Mouse (Mus musculus) heart, postnatal 0 days (tissue): ENCODE measurements around the gene Baz1a. TPM values are rescaled to one million over a fixed set of nuclear protein-coding genes. Genes with fewer than 3 reads are reported as not detected.
"Not testable (repeated sequence)": the region's sequence is repeated elsewhere in the genome, so short reads cannot be mapped to it uniquely, and the experiment has no call there.

Experiments
- ATAC-seq: fragments of 200-750 bp; cut with Nextera tagmentation; 2 replicates; pipeline ENCODE4 v1.8.0; 2017; ENCODE audit warnings: low read depth, moderate number of reproducible peaks, moderate library complexity; ENCODE audit not compliant: insufficient read depth
- DNase-seq: peaks from one replicate; pipeline ENCODE4 v3.0.0-alpha.2; 2016; ENCODE audit warnings: low spot score
- H3K27ac ChIP-seq: fragments of 300-500 bp; sonication (generic); 2 replicates; pipeline ENCODE4 v1.5.1; 2014; ENCODE audit warnings: low read depth, mild to moderate bottlenecking
- H3K27me3 ChIP-seq: fragments of 300-500 bp; sonication (generic); 2 replicates; pipeline ENCODE4 v1.6.1; 2014; ENCODE audit warnings: low read length, mixed read lengths; ENCODE audit not compliant: control insufficient read depth, insufficient read depth
- H3K36me3 ChIP-seq: fragments of 300-500 bp; sonication (generic); replicated peaks from 2 replicates; pipeline ENCODE4 v1.6.1; 2014; ENCODE audit warnings: low read length, mixed read lengths; ENCODE audit not compliant: control insufficient read depth, insufficient read depth
- H3K4me1 ChIP-seq: fragments of 300-500 bp; sonication (generic); 2 replicates; pipeline ENCODE4 v1.6.1; 2014; ENCODE audit warnings: antibody characterized with exemption; ENCODE audit not compliant: control insufficient read depth, insufficient read depth
- H3K4me2 ChIP-seq: fragments of 300-500 bp; sonication (generic); 2 replicates; pipeline ENCODE4 v1.6.1; 2014; ENCODE audit warnings: low read depth, mild to moderate bottlenecking, low read length, moderate library complexity
- H3K4me3 ChIP-seq: fragments of 300-500 bp; sonication (generic); 2 replicates; pipeline ENCODE4 v1.5.1; 2014; ENCODE audit warnings: low read depth, low read length
- H3K9ac ChIP-seq: fragments of 300-500 bp; sonication (generic); replicated peaks from 2 replicates; pipeline ENCODE4 v1.6.1; 2014; ENCODE audit warnings: low read depth, low read length, mixed read lengths
- H3K9me3 ChIP-seq: fragments of 300-500 bp; sonication (generic); replicated peaks from 2 replicates; pipeline ENCODE4 v1.6.1; 2016; ENCODE audit warnings: low read length; ENCODE audit not compliant: control insufficient read depth
- CTCF ChIP-seq: IDR thresholded peaks from 2 replicates; pipeline ENCODE4 v1.5.1; 2016; ENCODE audit warnings: antibody characterized with exemption, control low read depth, low read depth
- EP300 ChIP-seq: IDR thresholded peaks from 2 replicates; pipeline ENCODE4 v1.6.1; 2016; ENCODE audit warnings: antibody characterized with exemption, low read depth
- WGBS: fragments of 180-500 bp; shearing (Covaris S2); extraction: QIAGEN DNeasy Blood & Tissue Kit; methylation state at CpG from one replicate; pipeline ENCODE4 v1.1.7; 2014; 5-methylcytosine and 5-hydroxymethylcytosine counted together
- polyA plus RNA-seq: library from polyadenylated mRNA; unstranded; fragments of >200 nt; fragmentation: Nextera tagmentation; extraction: Ambion mirVana; gene quantifications from 2 replicates; pipeline ENCODE4 v1.2.1, GENCODE M21; 2015
- total RNA-seq: library from RNA; depleted of rRNA; stranded (reverse); fragments of >200 nt; gene quantifications from 2 replicates; pipeline ENCODE4 v1.2.3, GENCODE M21; 2014; ENCODE audit warnings: low replicate concordance

Baz1a gene
- total and polyA plus RNA-seq, 2 experiments from 2014 or later: 3.5 to 8.3 TPM

DNA sequence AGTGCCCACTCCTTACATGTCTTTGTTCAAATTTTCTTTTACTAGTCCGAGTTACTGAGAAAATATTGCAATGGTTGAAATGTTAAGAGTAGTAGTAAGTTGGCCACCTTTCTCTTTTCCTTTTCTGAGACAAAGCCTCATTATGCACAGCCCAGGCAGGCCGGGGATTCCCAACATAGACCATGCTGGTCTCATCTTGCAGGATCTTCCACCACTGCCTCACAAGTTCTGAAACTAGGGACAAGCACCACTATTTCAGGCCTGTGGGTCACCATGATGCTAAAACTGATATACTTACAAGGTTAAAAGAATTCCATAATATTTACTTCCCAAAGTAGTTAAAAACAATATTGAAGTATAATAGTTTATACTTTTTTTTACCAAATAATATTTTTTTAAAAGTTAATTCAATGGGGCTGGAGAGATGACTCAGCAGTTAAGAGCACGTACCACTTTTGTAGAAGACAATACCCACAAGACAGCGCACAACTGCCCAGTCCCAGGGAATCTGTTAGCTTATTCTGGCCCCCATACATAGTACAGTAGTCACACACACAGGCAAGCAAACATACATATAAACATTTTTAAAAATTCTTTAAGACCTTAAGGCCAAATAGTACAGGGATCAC, 48.5 kb downstream of the Baz1a start:
- TF ChIP-seq CTCF: no peak
- TF ChIP-seq EP300: no peak
- no peak for DNase-seq
- H3K36me3 ChIP-seq: peaks cover 5% of the 10 kb centered on the region; the same call in 1 of the 2 replicates
- no peaks in the 10 kb centered on the region for H3K4me1 ChIP-seq
- no peak overlapping the region for H3K4me2 ChIP-seq
- WGBS: 91% methylated on average over 4 of the region's 4 CpGs
- ATAC-seq: no peak
- H3K4me3 ChIP-seq: no peak overlapping the region
- H3K9me3 ChIP-seq: no peaks in the 10 kb centered on the region
- H3K9ac ChIP-seq: no peak overlapping the region
- H3K27ac ChIP-seq: no peak overlapping the region
- no peaks in the 10 kb centered on the region for H3K27me3 ChIP-seq

DNA sequence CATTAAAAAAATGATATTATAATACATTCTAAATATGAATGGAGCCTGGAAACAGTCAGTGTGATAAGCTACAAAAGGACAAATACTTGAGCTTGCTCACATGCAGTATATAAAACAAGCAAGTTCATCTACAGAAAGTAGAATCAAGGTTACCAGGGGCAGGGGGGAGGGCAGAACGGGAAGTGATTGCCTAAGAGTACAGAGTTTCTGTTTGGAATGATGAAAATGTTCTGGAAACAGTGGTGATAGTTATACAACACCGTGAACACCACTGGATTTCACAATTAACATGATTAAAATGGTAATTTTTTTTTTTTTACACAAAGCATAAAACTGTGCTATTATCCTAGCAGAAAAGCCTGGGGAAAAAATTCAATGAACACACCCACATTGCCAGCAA, 54.6 kb downstream of the Baz1a start:
- DNase-seq (no peak), ATAC-seq (no peak)
- Histone ChIP-seq H3K4me1 (0 out of 2 replicates have a peak, but pooled peaks cover 8% of the 10 kb centered on the region), H3K36me3 (0 out of 2 replicates have a peak, but pooled peaks cover 5% of the 10 kb centered on the region), H3K9me3 (no peaks in the 10 kb centered on the region), H3K4me2 (no peak overlapping the region), H3K27ac (no peak overlapping the region), H3K9ac (no peak overlapping the region), H3K4me3 (no peak overlapping the region), H3K27me3 (no peaks in the 10 kb centered on the region)
- TF ChIP-seq EP300 (no peak), CTCF (no peak)
- 57% methylated on average over 2 of the region's 2 CpGs for WGBS

DNA sequence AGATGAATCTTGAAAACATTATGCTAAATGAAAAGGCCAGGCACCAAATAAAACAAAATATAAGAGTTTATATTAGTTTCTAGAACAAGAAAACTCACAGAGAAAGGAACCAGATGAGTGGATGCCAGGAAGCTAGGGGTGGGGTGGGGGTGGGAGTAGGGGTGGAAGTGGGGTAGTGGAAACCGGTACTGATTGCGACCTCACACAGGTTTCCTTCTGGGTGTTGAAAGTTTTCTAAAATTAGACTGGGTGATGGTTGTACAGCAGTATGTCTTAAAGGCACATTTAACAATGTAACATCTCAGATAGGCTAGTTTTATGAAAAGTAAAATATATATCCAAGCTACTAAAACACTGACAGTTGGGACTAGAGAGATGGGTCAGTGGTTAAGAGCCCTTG, 57.2 kb downstream of the Baz1a start:
- DNase-seq (no peak), ATAC-seq (no peak)
- Histone ChIP-seq H3K27ac (no peak overlapping the region), H3K36me3 (peaks cover 11% of the 10 kb centered on the region; the same call in 1 of the 2 replicates), H3K9ac (no peak overlapping the region), H3K9me3 (no peaks in the 10 kb centered on the region), H3K4me1 (0 out of 2 replicates have a peak, but pooled peaks cover 8% of the 10 kb centered on the region), H3K4me2 (no peak overlapping the region), H3K27me3 (no peaks in the 10 kb centered on the region), H3K4me3 (no peak overlapping the region)
- TF ChIP-seq CTCF: no peak
- WGBS: 10% methylated on average over 2 of the region's 2 CpGs

DNA sequence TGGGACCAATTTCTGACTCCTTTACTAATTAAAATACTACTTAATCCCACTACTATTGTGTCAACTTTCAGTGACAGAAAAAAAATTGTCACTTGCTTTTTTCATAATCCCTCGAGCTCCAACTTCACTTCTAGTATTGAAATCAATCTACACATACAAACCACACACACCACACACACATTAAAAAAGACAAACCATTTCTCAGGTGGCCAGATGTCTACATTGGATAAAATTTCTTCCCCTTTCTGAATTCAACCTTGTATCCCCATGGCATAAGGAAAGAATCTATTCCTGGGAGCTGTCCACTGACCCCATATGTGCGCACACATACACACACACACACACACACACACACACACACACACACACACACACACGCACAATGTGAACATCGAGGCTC, 57.7 kb downstream of the Baz1a start:
- H3K27me3 ChIP-seq: no peaks in the 10 kb centered on the region
- H3K27ac ChIP-seq: no peak overlapping the region
- H3K9ac ChIP-seq: no peak overlapping the region
- no peaks in the 10 kb centered on the region for H3K9me3 ChIP-seq
- no peak overlapping the region for H3K4me3 ChIP-seq
- H3K4me1 ChIP-seq: 0 out of 2 replicates have a peak, but pooled peaks cover 8% of the 10 kb centered on the region
- no peak for DNase-seq
- no peak overlapping the region for H3K4me2 ChIP-seq
- TF ChIP-seq CTCF (no peak), EP300 (no peak)
- H3K36me3 ChIP-seq: peaks cover 10% of the 10 kb centered on the region; the same call in 1 of the 2 replicates
- ATAC-seq: no peak
- 84% methylated on average over 4 of the region's 4 CpGs for WGBS

DNA sequence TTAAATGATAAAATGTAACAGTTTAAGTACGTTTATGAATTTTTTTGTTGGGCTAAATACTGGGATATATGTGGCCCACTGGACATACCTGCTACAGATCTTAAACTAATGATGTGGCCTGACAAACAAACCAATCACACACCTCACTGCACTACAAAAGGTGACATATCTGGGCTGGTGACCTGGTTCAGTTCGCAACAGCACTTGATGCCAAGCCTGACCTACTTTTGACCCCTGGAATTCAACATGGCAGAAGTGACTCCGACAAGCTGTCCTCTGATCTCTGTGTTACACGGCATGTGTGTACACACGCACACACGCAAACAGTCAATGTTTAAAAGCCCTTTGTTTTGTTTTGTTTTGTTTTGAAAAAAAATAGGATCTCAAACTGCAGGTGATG, 68.0 kb downstream of the Baz1a start:
- ATAC-seq (no peak), DNase-seq (no peak)
- Histone ChIP-seq H3K4me2 (no peak overlapping the region), H3K27me3 (no peaks in the 10 kb centered on the region), H3K9ac (no peak overlapping the region), H3K27ac (no peak overlapping the region), H3K36me3 (peaks cover 6% of the 10 kb centered on the region; the same call in 1 of the 2 replicates), H3K9me3 (no peaks in the 10 kb centered on the region), H3K4me1 (no peaks in the 10 kb centered on the region), H3K4me3 (no peak overlapping the region)
- no peak for TF ChIP-seq EP300
- TF ChIP-seq CTCF: no peak
- 83% methylated on average over 6 of the region's 6 CpGs for WGBS

DNA sequence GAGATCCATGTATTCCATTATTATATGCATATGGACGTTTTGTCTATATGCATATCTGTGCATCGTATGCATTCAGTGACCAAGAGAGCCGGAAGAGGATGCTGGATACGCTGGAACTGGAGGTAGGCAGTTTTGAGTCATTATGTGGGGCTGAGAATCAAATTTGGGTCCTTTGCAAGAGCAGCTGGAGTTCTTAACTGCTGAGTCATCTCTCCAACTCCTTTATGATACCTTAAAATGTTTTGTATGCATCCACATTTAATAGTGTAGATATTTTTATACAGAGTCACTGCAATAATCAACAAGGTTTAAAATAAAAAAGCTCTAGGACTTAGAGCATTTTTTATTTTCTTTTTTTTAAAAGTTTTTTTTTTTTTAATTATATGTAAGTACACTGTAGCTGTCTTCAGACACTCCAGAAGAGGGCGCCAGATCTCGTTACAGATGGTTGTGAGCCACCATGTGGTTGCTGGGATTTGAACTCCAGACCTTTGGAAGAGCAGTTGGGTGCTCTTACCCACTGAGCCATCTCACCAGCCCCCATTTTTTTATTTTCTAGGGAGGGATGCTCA, 71.5 kb downstream of the Baz1a start:
- H3K27ac ChIP-seq: not testable (repeated sequence)

DNA sequence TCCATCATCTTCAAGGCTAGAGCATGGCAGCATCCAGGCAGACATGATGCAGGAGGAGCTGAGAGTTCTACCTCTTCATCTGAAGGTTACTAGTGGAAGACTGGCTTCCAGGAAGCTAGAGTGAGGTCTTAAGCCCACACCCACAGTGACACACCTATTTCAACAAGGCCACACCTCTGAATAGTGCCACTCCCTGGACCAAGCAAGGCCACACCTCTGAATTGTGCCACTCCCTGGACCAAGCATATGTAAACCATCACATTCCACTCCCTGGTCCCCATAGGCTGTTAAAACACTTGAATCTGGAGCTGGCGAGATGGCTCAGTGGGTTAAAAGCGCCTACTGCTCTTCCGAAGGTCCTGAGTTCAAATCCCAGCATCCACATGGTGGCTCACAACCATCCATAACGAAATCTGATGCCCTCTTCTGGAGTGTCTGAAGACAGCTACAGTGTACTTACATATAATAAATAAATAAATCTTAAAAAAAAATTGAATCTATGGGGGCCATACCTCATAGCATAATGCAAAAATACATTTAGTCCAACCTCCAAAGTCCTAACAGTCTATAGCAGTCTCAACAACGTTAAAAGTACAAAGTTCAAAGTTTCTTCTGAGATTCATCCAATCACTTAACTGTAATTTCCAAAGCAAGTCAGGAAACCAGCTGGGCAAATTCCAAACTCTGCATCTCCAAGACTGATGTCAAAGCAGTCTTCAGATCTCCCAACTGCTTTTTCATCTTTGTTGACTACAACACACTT, 76.4 kb downstream of the Baz1a start:
- peaks cover 21% of the 10 kb centered on the region for H3K36me3 ChIP-seq
- 93% methylated on average over 5 of the region's 5 CpGs for WGBS
- not testable (repeated sequence) for ATAC-seq, H3K9me3 ChIP-seq, H3K9ac ChIP-seq, H3K27me3 ChIP-seq, H3K27ac ChIP-seq, DNase-seq, H3K4me2 ChIP-seq, H3K4me1 ChIP-seq, H3K4me3 ChIP-seq

More for the DNA sequence above, 71.5 kb downstream of the Baz1a start:
- H3K4me2 ChIP-seq, H3K4me3 ChIP-seq, H3K4me1 ChIP-seq, ATAC-seq, H3K9ac ChIP-seq, DNase-seq, H3K9me3 ChIP-seq, H3K27me3 ChIP-seq: not testable (repeated sequence)
- WGBS: 91% methylated on average over 6 of the region's 6 CpGs
- peaks cover 17% of the 10 kb centered on the region; the same call in 1 of the 2 replicates for H3K36me3 ChIP-seq
